In genomic region chr9:37409698-37410445, GRCm38 (mm10) we compare ENCODE assay signal across 17 mouse cellular contexts. TPM values are rescaled to one million over a fixed set of nuclear protein-coding genes. Genes with fewer than 3 reads are reported as not detected.
"Had no signal": no experiment of that assay in that cellular context is flagged by ENCODE, and none has a peak within 500 bp of the region (broad histone marks: within the 10 kb centered on the region; RNA-seq: fewer than 3 reads in every experiment).

No protein-coding gene starts in this region.

- H3K9me3 ChIP-seq: limb, embryonic 12.5 days; liver, embryonic 13.5 days; lung, embryonic 15.5 days; neural tube, embryonic 15.5 days had no signal

- H3K27me3 ChIP-seq: lung, embryonic 15.5 days had no signal

- DNase-seq: kidney, postnatal 4 days; liver; liver, embryonic 13.5 days; liver, postnatal 0 days; lung, postnatal 14 days; midbrain, embryonic 14.5 days; right cerebral cortex, adult 18-20 months; right cerebral cortex, postnatal 25 days; thymus, postnatal 4 days had no signal

- H3K27ac ChIP-seq: kidney, postnatal 0 days; layer of hippocampus, adult 2 months; limb, embryonic 12.5 days; liver, embryonic 13.5 days; lung, embryonic 15.5 days; neural tube, embryonic 15.5 days; stomach, postnatal 0 days had no signal

- H3K4me2 ChIP-seq: limb, embryonic 12.5 days; liver, embryonic 13.5 days; lung, embryonic 15.5 days; neural tube, embryonic 15.5 days had no signal

- H3K9ac ChIP-seq: limb, embryonic 12.5 days; liver, embryonic 13.5 days; liver, postnatal 0 days; lung, embryonic 15.5 days; neural tube, embryonic 15.5 days had no signal

- H3K36me3 ChIP-seq: limb, embryonic 12.5 days; liver, embryonic 13.5 days; lung, embryonic 15.5 days; neural tube, embryonic 15.5 days had no signal

- H3K4me3 ChIP-seq: layer of hippocampus, adult 2 months; limb, embryonic 12.5 days; liver, embryonic 13.5 days; lung, embryonic 15.5 days; myocyte; neural tube, embryonic 15.5 days had no signal

- H3K4me1 ChIP-seq: liver, embryonic 13.5 days; lung, embryonic 15.5 days had no signal

- ATAC-seq: liver, postnatal 0 days had no signal

RNA-seq across cellular contexts. Expression of gene Robo4, which starts 8.2 kb away (rescaled TPM):
- polyA plus RNA-seq: myocyte had no signal

RNA-seq across cellular contexts. Expression of gene Robo3, which starts 23.2 kb away (rescaled TPM):
- polyA plus RNA-seq: limb, embryonic 12.5 days had no signal

RNA-seq across cellular contexts. Expression of gene Hepacam, which starts 42.7 kb away (rescaled TPM):
- polyA plus RNA-seq: limb, embryonic 12.5 days; liver, postnatal 0 days; myocyte; neural tube, embryonic 11.5 days had no signal
